26 mouse cellular contexts compared by ENCODE assay signal in the genomic region with DNA sequence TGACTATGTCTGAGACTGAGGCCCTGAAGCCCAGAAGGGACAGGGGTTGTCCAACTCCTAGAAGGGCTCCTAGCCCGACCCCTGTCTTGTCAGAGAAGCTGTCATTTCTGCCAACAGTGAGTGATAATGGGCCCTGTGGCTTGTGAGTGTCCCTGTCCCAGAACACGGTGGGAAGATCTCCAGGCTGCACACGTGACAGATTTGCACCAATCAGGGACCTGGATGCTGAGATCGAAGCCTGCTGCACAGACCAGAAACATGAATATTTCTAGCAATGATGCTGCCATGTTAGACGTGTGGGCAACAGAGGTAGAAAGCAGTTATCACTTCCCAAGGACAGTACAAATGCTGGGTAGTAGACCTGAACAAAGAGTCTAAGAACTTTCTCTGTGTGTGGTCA. TPM values are rescaled to one million over a fixed set of nuclear protein-coding genes. Genes with fewer than 3 reads are reported as not detected.
A peak's percentile ranks its signal among the peaks of the same experiment; 100 is the strongest.
DNase-seq lines count a peak whose midpoint lies in the region; ATAC-seq and TF ChIP-seq lines count a peak whose summit lies in the region.
"Had no signal": no experiment of that assay in that cellular context is flagged by ENCODE, and none has a peak within 500 bp of the region (broad histone marks: within the 10 kb centered on the region; RNA-seq: fewer than 3 reads in every experiment).

No protein-coding gene starts in this region.

- ATAC-seq in heart, embryonic 12.5 days (ENCODE audit: insufficient number of reproducible peaks, low FRiP score), result no peak
- ATAC-seq in forebrain, postnatal 0 days, result no peak
- ATAC-seq: forebrain, embryonic 15.5 days; hindbrain, postnatal 0 days; inflammation-experienced regulatory T-cells, adult 6 months; intestine, embryonic 16.5 days had no signal

- no peak for TF ChIP-seq RAD21 in CH12.LX (IDR thresholded peaks at IDR 0.05; ENCODE audit: low read depth, low read length)

- H3K9ac ChIP-seq in heart, embryonic 12.5 days, result no peak overlapping the region
- H3K9ac ChIP-seq in CH12.LX (ENCODE audit: insufficient read depth, low read depth), result no peak overlapping the region
- no peak overlapping the region for H3K9ac ChIP-seq in forebrain, postnatal 0 days
- H3K9ac ChIP-seq: embryonic facial prominence, embryonic 13.5 days; forebrain, embryonic 12.5 days; forebrain, embryonic 15.5 days; heart, embryonic 13.5 days; hindbrain, embryonic 14.5 days had no signal

- peaks cover 16% of the 10 kb centered on the region; the same call in 1 of the 2 replicates for H3K27me3 ChIP-seq in heart, embryonic 10.5 days (ENCODE audit: insufficient read depth, poor library complexity, severe bottlenecking)
- H3K27me3 ChIP-seq in heart, embryonic 12.5 days (replicated peaks), result peaks cover 4% of the 10 kb centered on the region
- H3K27me3 ChIP-seq in CH12.LX (replicated peaks), result peaks cover 62% of the 10 kb centered on the region
- H3K27me3 ChIP-seq in forebrain, postnatal 0 days (ENCODE audit: insufficient read depth, low read length), result no peaks in the 10 kb centered on the region
- H3K27me3 ChIP-seq: embryonic facial prominence, embryonic 13.5 days; forebrain, embryonic 15.5 days had no signal

- TF ChIP-seq POLR2A in CH12.LX (IDR thresholded peaks at IDR 0.05; ENCODE audit: low read depth, low read length), result no peak

- H3K36me3 ChIP-seq in heart, embryonic 10.5 days, result 0 out of 2 replicates have a peak, but pooled peaks cover 1% of the 10 kb centered on the region
- H3K36me3 ChIP-seq in heart, embryonic 12.5 days, result no peaks in the 10 kb centered on the region
- no peaks in the 10 kb centered on the region for H3K36me3 ChIP-seq in CH12.LX (replicated peaks in 1 of 2; ENCODE audit: control insufficient read depth in 1 of 2, insufficient read depth in 1 of 2, low read length in 1 of 2)
- H3K36me3 ChIP-seq in forebrain, postnatal 0 days (ENCODE audit: insufficient read depth), result no peaks in the 10 kb centered on the region
- H3K36me3 ChIP-seq: embryonic facial prominence, embryonic 13.5 days; forebrain, embryonic 12.5 days; forebrain, embryonic 15.5 days; G1E had no signal

- no peak for TF ChIP-seq CTCF in CH12.LX (conservative IDR thresholded peaks at IDR 0.05 in 1 of 2, IDR thresholded peaks at IDR 0.05 in 1 of 2; ENCODE audit: low read depth in 2 of 2, low read length in 2 of 2)
- TF ChIP-seq CTCF in forebrain, postnatal 0 days (IDR thresholded peaks at IDR 0.05; ENCODE audit: low read depth), result no peak

- dilution Hi-C loops in CH12.LX (cut with MboI; ENCODE audit: extremely low pct_ligation_motif_present, extremely low pct_unique_long_range_greater_than_20kb, low sequenced_read_pairs), result no loop called here

- no peak overlapping the region for H3K4me3 ChIP-seq in heart, embryonic 10.5 days
- no peak overlapping the region for H3K4me3 ChIP-seq in heart, embryonic 12.5 days
- no peak overlapping the region for H3K4me3 ChIP-seq in CH12.LX (replicated peaks in 1 of 3; ENCODE audit: low read depth in 2 of 3, low read length in 2 of 3, poor library complexity in 1 of 3)
- H3K4me3 ChIP-seq in forebrain, postnatal 0 days (ENCODE audit: low read depth, low read length), result no peak overlapping the region
- H3K4me3 ChIP-seq: embryonic facial prominence, embryonic 13.5 days; erythroblast, embryonic 14.5 days; forebrain, embryonic 12.5 days; forebrain, embryonic 15.5 days; heart, embryonic 13.5 days had no signal

- no peak for DNase-seq in heart, embryonic 10.5 days (ENCODE audit: low spot score)
- DNase-seq in CH12.LX (ENCODE audit: extremely low read depth), result no peak
- DNase-seq in adipocyte (ENCODE audit: low spot score), result peak; percentile 53
- DNase-seq in forebrain, postnatal 0 days, result no peak
- DNase-seq in cerebellum, adult 8-10 months, result no peak
- DNase-seq: adrenal gland, adult 8-10 months; adrenal gland, postnatal 25 days; cerebellum, adult 18-20 months; cerebellum, adult 9-11 months; cerebellum, postnatal 25 days; gastrocnemius, postnatal 25 days; heart, postnatal 14 days; heart, postnatal 4 days; kidney, adult 18-20 months had no signal

- 0 out of 2 replicates have a peak overlapping the region, but pooled peaks have one; percentile 26 for H3K27ac ChIP-seq in heart, embryonic 10.5 days
- H3K27ac ChIP-seq in heart, embryonic 12.5 days (ENCODE audit: poor library complexity, severe bottlenecking), result no peak overlapping the region
- H3K27ac ChIP-seq in CH12.LX (ENCODE audit: insufficient read depth, low read depth), result no peak overlapping the region
- H3K27ac ChIP-seq in forebrain, postnatal 0 days (ENCODE audit: low read depth, low read length), result no peak overlapping the region
- H3K27ac ChIP-seq: embryonic facial prominence, embryonic 13.5 days; forebrain, embryonic 12.5 days; forebrain, embryonic 15.5 days; hindbrain, embryonic 14.5 days; hindbrain, postnatal 0 days had no signal

- no peak for TF ChIP-seq EP300 in CH12.LX (IDR thresholded peaks at IDR 0.05; ENCODE audit: low read length)

- in situ Hi-C loops in CH12.LX (cut with MboI; ENCODE audit: low pct_ligation_motif_present, low pct_unique_long_range_greater_than_20kb, low sequenced_read_pairs), result no loop called here

- H3K79me2 ChIP-seq in CH12.LX (replicated peaks; ENCODE audit: control insufficient read depth, extremely low read depth, insufficient read depth, poor library complexity, severe bottlenecking), result no peaks in the 10 kb centered on the region

- 59% methylated on average over 5 of the region's 5 CpGs for WGBS in heart, embryonic 10.5 days
- 64% methylated on average over 5 of the region's 5 CpGs for WGBS in heart, embryonic 12.5 days
- WGBS in forebrain, postnatal 0 days, result 58% methylated on average over 5 of the region's 5 CpGs

- no peaks in the 10 kb centered on the region for H3K9me3 ChIP-seq in heart, embryonic 10.5 days
- no peaks in the 10 kb centered on the region for H3K9me3 ChIP-seq in heart, embryonic 12.5 days (replicated peaks)
- no peaks in the 10 kb centered on the region for H3K9me3 ChIP-seq in CH12.LX (replicated peaks; ENCODE audit: low read length)
- no peaks in the 10 kb centered on the region for H3K9me3 ChIP-seq in forebrain, postnatal 0 days (ENCODE audit: low read length)
- H3K9me3 ChIP-seq: embryonic facial prominence, embryonic 13.5 days; forebrain, embryonic 12.5 days; forebrain, embryonic 15.5 days; G1E; heart, embryonic 13.5 days had no signal

- no peak overlapping the region for H3K4me2 ChIP-seq in heart, embryonic 12.5 days
- no peak overlapping the region for H3K4me2 ChIP-seq in CH12.LX (ENCODE audit: insufficient read depth, low read depth, poor library complexity, severe bottlenecking)
- no peak overlapping the region for H3K4me2 ChIP-seq in forebrain, postnatal 0 days (ENCODE audit: low read depth)
- H3K4me2 ChIP-seq: embryonic facial prominence, embryonic 13.5 days; forebrain, embryonic 12.5 days; forebrain, embryonic 15.5 days; heart, embryonic 13.5 days; hindbrain, embryonic 14.5 days had no signal

- peaks cover 47% of the 10 kb centered on the region for H3K4me1 ChIP-seq in heart, embryonic 10.5 days
- peaks cover 28% of the 10 kb centered on the region for H3K4me1 ChIP-seq in heart, embryonic 12.5 days (replicated peaks)
- peaks cover 7 to 21% of the 10 kb centered on the region in 2 experiments for H3K4me1 ChIP-seq in CH12.LX (ENCODE audit: control insufficient read depth in 1 of 2, insufficient read depth in 2 of 2)
- H3K4me1 ChIP-seq in forebrain, postnatal 0 days (ENCODE audit: insufficient read depth), result no peaks in the 10 kb centered on the region

TF ChIP-seq in CH12.LX, 34 proteins besides CTCF, POLR2A, EP300 and RAD21 (continues in another document):
- TF ChIP-seq IRF4 (IDR thresholded peaks at IDR 0.05; ENCODE audit: low read depth, low read length), result no peak
- no peak for TF ChIP-seq PAX5 (IDR thresholded peaks at IDR 0.05; ENCODE audit: low read length)
- TF ChIP-seq HCFC1 (IDR thresholded peaks at IDR 0.05; ENCODE audit: low read depth, low read length), result no peak
- TF ChIP-seq UBTF (IDR thresholded peaks at IDR 0.05; ENCODE audit: low read depth, low read length), result no peak
- TF ChIP-seq MEF2A (IDR thresholded peaks at IDR 0.05; ENCODE audit: borderline replicate concordance, low read depth, low read length), result no peak
- no peak for TF ChIP-seq TCF12 (IDR thresholded peaks at IDR 0.05; ENCODE audit: low read depth, low read length)
- no peak for TF ChIP-seq ZC3H11A (IDR thresholded peaks at IDR 0.05; ENCODE audit: low read depth, low read length)
- TF ChIP-seq JUN (IDR thresholded peaks at IDR 0.05; ENCODE audit: insufficient read depth, low read depth, low read length), result no peak
- TF ChIP-seq MAX (IDR thresholded peaks at IDR 0.05; ENCODE audit: low read length), result 0 out of 2 replicates have a peak, but pooled peaks have one; percentile 65
- no peak for TF ChIP-seq NELFE (IDR thresholded peaks at IDR 0.05; ENCODE audit: low read depth, low read length)
- peak; percentile 83 for TF ChIP-seq USF1 (IDR thresholded peaks at IDR 0.05; ENCODE audit: low read depth, low read length)

RNA-seq across cellular contexts. Expression of a gene that starts 11.2 kb away (rescaled TPM):
- 5.5 and 10.3 TPM in 2 replicates for polyA plus RNA-seq in heart, embryonic 10.5 days (2016; fragmentation: Nextera tagmentation; extraction: Ambion mirVana)
- polyA plus RNA-seq in heart, embryonic 12.5 days (2016; fragmentation: Nextera tagmentation; extraction: Ambion mirVana), result 7.3 and 7.9 TPM in 2 replicates
- total RNA-seq in CH12.LX (2012; rRNA removed), result 35.2 and 43.2 TPM in 2 replicates
- 46.5 and 52.5 TPM in 2 replicates for total RNA-seq in CH12.LX (2014; rRNA removed)
- polyA plus RNA-seq in CH12.LX (2012; ENCODE audit: insufficient read length, low read depth), result 57.7 and 63.7 TPM in 2 replicates
- total RNA-seq in forebrain, postnatal 0 days (2014; rRNA removed), result 6.4 and 11.4 TPM in 2 replicates
- 16.0 and 16.8 TPM in 2 replicates for polyA plus RNA-seq in forebrain, postnatal 0 days (2015; fragmentation: Nextera tagmentation; extraction: Ambion mirVana)
- total RNA-seq: G1E had no signal
- polyA plus RNA-seq: G1E had no signal

RNA-seq across cellular contexts. Expression of a gene that starts 18.3 kb away (rescaled TPM):
- 3.5 and 4.0 TPM in 2 replicates for polyA plus RNA-seq in heart, embryonic 10.5 days (2016; fragmentation: Nextera tagmentation; extraction: Ambion mirVana)
- polyA plus RNA-seq in heart, embryonic 12.5 days (2016; fragmentation: Nextera tagmentation; extraction: Ambion mirVana), result 6.1 and 7.5 TPM in 2 replicates
- total RNA-seq in CH12.LX (2012; rRNA removed), result 0.08 TPM in 1 of 2 replicates, not detected in the other
- not detected in 2 replicates for total RNA-seq in CH12.LX (2014; rRNA removed)
- not detected in 2 replicates for polyA plus RNA-seq in CH12.LX (2012; ENCODE audit: insufficient read length, low read depth)
- total RNA-seq in forebrain, postnatal 0 days (2014; rRNA removed), result 0.57 and 0.77 TPM in 2 replicates
- 1.2 and 1.7 TPM in 2 replicates for polyA plus RNA-seq in forebrain, postnatal 0 days (2015; fragmentation: Nextera tagmentation; extraction: Ambion mirVana)
- total RNA-seq: common myeloid progenitor, adult 5-6 weeks; G1E had no signal
- polyA plus RNA-seq: G1E had no signal

RNA-seq across cellular contexts. Expression of a gene that starts 57.9 kb away (rescaled TPM):
- polyA plus RNA-seq in heart, embryonic 10.5 days (2016; fragmentation: Nextera tagmentation; extraction: Ambion mirVana), result 35.1 and 37.3 TPM in 2 replicates
- 40.5 and 40.8 TPM in 2 replicates for polyA plus RNA-seq in heart, embryonic 12.5 days (2016; fragmentation: Nextera tagmentation; extraction: Ambion mirVana)
- total RNA-seq in CH12.LX (2012; rRNA removed) (not detected in 2 replicates), CH12.LX (2014; rRNA removed) (not detected in 2 replicates)
- polyA plus RNA-seq in CH12.LX (2012; ENCODE audit: insufficient read length, low read depth), result not detected in 2 replicates
- total RNA-seq in forebrain, postnatal 0 days (2014; rRNA removed), result 8.3 and 8.6 TPM in 2 replicates
- polyA plus RNA-seq in forebrain, postnatal 0 days (2015; fragmentation: Nextera tagmentation; extraction: Ambion mirVana), result 10.6 and 13.5 TPM in 2 replicates
- total RNA-seq: common myeloid progenitor, adult 5-6 weeks had no signal
- polyA plus RNA-seq: G1E; inflammation-experienced regulatory T-cells, adult 6 months had no signal

Comparison
In these comparisons a context has a peak if more than half of its experiments do, and no peak if none do; other contexts are left out.
1. RNA of a gene that starts 57.9 kb away (polyA plus RNA-seq): 40.5 to 40.8 TPM in heart, embryonic 12.5 days, 35.1 to 37.3 TPM in heart, embryonic 10.5 days and 10.6 to 13.5 TPM in forebrain, postnatal 0 days; not detected in CH12.LX; every median in the first group is over 10 times any median in the second.